Mouse (Mus musculus) lung, postnatal 36 days (tissue): ENCODE data around the gene Fgfr1op.

ENCODE experiments used
- DNase-seq: peaks from one replicate; pipeline ENCODE4 v3.0.0; 2022; ENCODE audit warnings: mixed read lengths

The Fgfr1op gene

GRCm38 (mm10) chr17:8232089-8232488, 66.8 kb downstream of the Fgfr1op start:
- DNase-seq: peak; percentile 72

- peak; percentile 42 for DNase-seq
These were observed 68.4 kb downstream of the Fgfr1op start for GRCm38 (mm10) chr17:8233618-8234214.

GRCm38 (mm10) chr17:8234537-8234936, 69.2 kb downstream of the Fgfr1op start:
- no peak for DNase-seq

- DNase-seq: no peak
These were observed 70.4 kb downstream of the Fgfr1op start, which contains the start of gene Ccr6 for GRCm38 (mm10) chr17:8235743-8236142. Gene Ccr6, plus strand, starts transcription at chr17:8236043.

- DNase-seq: no peak
These were observed 72.9 kb downstream of the Fgfr1op start for GRCm38 (mm10) chr17:8238012-8238710.

GRCm38 (mm10) chr17:8239561-8239960, 74.3 kb downstream of the Fgfr1op start:
- DNase-seq: no peak

- DNase-seq: no peak
These were observed 75.2 kb downstream of the Fgfr1op start for GRCm38 (mm10) chr17:8240517-8240916.

- no peak for DNase-seq
These were observed 76.3 kb downstream of the Fgfr1op start for GRCm38 (mm10) chr17:8241645-8242044.

- DNase-seq: no peak
These were observed 76.9 kb downstream of the Fgfr1op start for GRCm38 (mm10) chr17:8242186-8242585.

- peak; percentile 55 for DNase-seq
These were observed 78.8 kb downstream of the Fgfr1op start for GRCm38 (mm10) chr17:8244124-8244523.

- DNase-seq: no peak
These were observed 80.9 kb downstream of the Fgfr1op start for GRCm38 (mm10) chr17:8246102-8246754.
